Mouse (Mus musculus) MEL-GATA-1-ER (cell line): ENCODE results near the gene Rab25.

Experiments
- DNase-seq: peaks from one replicate; pipeline ENCODE4 v3.0.0-alpha.2; 2012; ENCODE audit warnings: low read depth; ENCODE audit errors: extremely low read depth

Gene Rab25

GRCm38 (mm10) chr3:88526157-88527131 lies 21.7 kb downstream of the Rab25 start:
- DNase-seq, result peak; percentile 84

- no peak for DNase-seq
Observed at GRCm38 (mm10) chr3:88525021-88525420, 23.1 kb downstream of the Rab25 start.

- no peak for DNase-seq
Observed at GRCm38 (mm10) chr3:88523027-88523426, 25.1 kb downstream of the Rab25 start.

- no peak for DNase-seq
Observed at GRCm38 (mm10) chr3:88521803-88522331, 26.2 kb downstream of the Rab25 start.

GRCm38 (mm10) chr3:88521156-88521555 lies 26.9 kb downstream of the Rab25 start:
- no peak for DNase-seq

GRCm38 (mm10) chr3:88520078-88520477 lies 28.0 kb downstream of the Rab25 start:
- no peak for DNase-seq

GRCm38 (mm10) chr3:88518411-88518810 lies 29.7 kb downstream of the Rab25 start:
- no peak for DNase-seq

GRCm38 (mm10) chr3:88516407-88516806 lies 31.7 kb downstream of the Rab25 start:
- DNase-seq, result no peak

GRCm38 (mm10) chr3:88515095-88515386 lies 33.1 kb downstream of the Rab25 start:
- DNase-seq, result no peak

GRCm38 (mm10) chr3:88514231-88515094 lies 33.6 kb downstream of the Rab25 start:
- DNase-seq, result no peak

- DNase-seq, result peak; percentile 61
Observed at GRCm38 (mm10) chr3:88513546-88514115, 34.5 kb downstream of the Rab25 start.

- no peak for DNase-seq
Observed at GRCm38 (mm10) chr3:88512896-88513545, 35.1 kb downstream of the Rab25 start.

GRCm38 (mm10) chr3:88512141-88512895 lies 35.8 kb downstream of the Rab25 start:
- no peak for DNase-seq

- no peak for DNase-seq
Observed at GRCm38 (mm10) chr3:88511559-88511958, 36.5 kb downstream of the Rab25 start.

- DNase-seq, result no peak
Observed at GRCm38 (mm10) chr3:88510421-88511289, 37.4 kb downstream of the Rab25 start.

- DNase-seq, result peak; percentile 96
Observed at GRCm38 (mm10) chr3:88509692-88510420, 38.2 kb downstream of the Rab25 start, which contains the start of gene Lmna. Gene Lmna, minus strand, starts transcription at chr3:88509956.

GRCm38 (mm10) chr3:88509250-88509649 lies 38.9 kb downstream of the Rab25 start:
- no peak for DNase-seq

GRCm38 (mm10) chr3:88505765-88506164 lies 42.3 kb downstream of the Rab25 start:
- no peak for DNase-seq

GRCm38 (mm10) chr3:88505081-88505480 lies 43.0 kb downstream of the Rab25 start:
- DNase-seq, result no peak
